Mouse (Mus musculus) intestine, embryonic 14.5 days (tissue): Measurements from ENCODE around the gene Ptpn22. TPM values are rescaled to one million over a fixed set of nuclear protein-coding genes. Genes with fewer than 3 reads are reported as not detected.
A peak's percentile ranks its signal among the peaks of the same experiment; 100 is the strongest.
"Not testable (repeated sequence)": the region's sequence is repeated elsewhere in the genome, so short reads cannot be mapped to it uniquely, and the experiment has no call there.

Source experiments
- ATAC-seq: fragments of 200-750 bp; cut with Nextera tagmentation; replicated peaks from 2 replicates; pipeline ENCODE4 v1.8.0; 2017; ENCODE audit warnings: low read depth, moderate number of reproducible peaks, moderate TSS enrichment, moderate library complexity; ENCODE audit not compliant: low FRiP score, low TSS enrichment
- DNase-seq: peaks from one replicate; pipeline ENCODE4 v3.0.0-alpha.2; 2018; ENCODE audit warnings: low spot score
- H3K27ac ChIP-seq: fragments of 300-500 bp; sonication (generic); 2 replicates; pipeline ENCODE4 v1.5.1; 2014; ENCODE audit warnings: low read depth, mild to moderate bottlenecking, control low read depth
- H3K27me3 ChIP-seq: fragments of 300-500 bp; sonication (generic); replicated peaks from 2 replicates; pipeline ENCODE4 v1.6.1; 2014; ENCODE audit warnings: low read length, control low read depth; ENCODE audit not compliant: control insufficient read depth, insufficient read depth
- H3K36me3 ChIP-seq: fragments of 300-500 bp; sonication (generic); 2 replicates; pipeline ENCODE4 v1.6.1; 2014; ENCODE audit warnings: low read length, control low read depth; ENCODE audit not compliant: control insufficient read depth, insufficient read depth
- H3K4me1 ChIP-seq: fragments of 300-500 bp; sonication (generic); replicated peaks from 2 replicates; pipeline ENCODE4 v1.6.1; 2014; ENCODE audit warnings: low read length, control low read depth, mixed read lengths; ENCODE audit not compliant: control insufficient read depth, insufficient read depth
- H3K4me2 ChIP-seq: fragments of 300-500 bp; sonication (generic); 2 replicates; pipeline ENCODE4 v1.6.1; 2014; ENCODE audit warnings: low read length
- H3K4me3 ChIP-seq: fragments of 300-500 bp; sonication (generic); 2 replicates; pipeline ENCODE4 v1.5.1; 2014; ENCODE audit warnings: low read depth, low read length, control low read depth, mixed read lengths
- H3K9ac ChIP-seq: fragments of 300-500 bp; sonication (generic); 2 replicates; pipeline ENCODE4 v1.6.1; 2014; ENCODE audit warnings: mild to moderate bottlenecking, low read length
- H3K9me3 ChIP-seq: fragments of 300-500 bp; sonication (generic); 2 replicates; pipeline ENCODE4 v1.6.1; 2016; ENCODE audit warnings: low read length, control low read depth; ENCODE audit not compliant: control insufficient read depth
- WGBS: fragments of 180-500 bp; shearing (Covaris S2); extraction: QIAGEN DNeasy Blood & Tissue Kit; methylation state at CpG from one replicate; pipeline ENCODE4 v1.1.7; 2014; 5-methylcytosine and 5-hydroxymethylcytosine counted together
- polyA plus RNA-seq: library from polyadenylated mRNA; unstranded; fragments of >200 nt; fragmentation: Nextera tagmentation; extraction: Ambion mirVana; gene quantifications from 2 replicates; pipeline ENCODE4 v1.2.1, GENCODE M21; 2014

Ptpn22 gene
- polyA plus RNA-seq = 0.72 and 0.81 TPM in 2 replicates

- DNase-seq = no peak
- Histone ChIP-seq H3K4me1 (no peaks in the 10 kb centered on the region), H3K36me3 (no peaks in the 10 kb centered on the region), H3K4me2 (no peak within 1 kb of the TSS), H3K9me3 (no peaks in the 10 kb centered on the region), H3K4me3 (no peak within 1 kb of the TSS), H3K27ac (no peak within 1 kb of the TSS), H3K9ac (no peak within 1 kb of the TSS), H3K27me3 (no peaks in the 10 kb centered on the region)
- no peak for ATAC-seq
- WGBS = 71% methylated on average over 12 of the region's 12 CpGs
These were observed at the start of gene Ptpn22 for GRCm38 (mm10) chr3:103858881-103859801. Ptpn22 (plus strand) TSS chr3:103859795.

- peak overlapping the region; percentile 66 for H3K4me2 ChIP-seq
These were observed 49.8 kb upstream of the Ptpn22 start for GRCm38 (mm10) chr3:103809799-103810150.

GRCm38 (mm10) chr3:103810967-103811366 lies 48.6 kb upstream of the Ptpn22 start:
- Histone ChIP-seq H3K9me3 (no peaks in the 10 kb centered on the region), H3K9ac (no peak overlapping the region), H3K27me3 (no peaks in the 10 kb centered on the region), H3K27ac (no peak overlapping the region), H3K4me3 (no peak overlapping the region), H3K4me1 (peaks cover 8% of the 10 kb centered on the region), H3K4me2 (no peak overlapping the region), H3K36me3 (peaks cover 46% of the 10 kb centered on the region)
- DNase-seq (no peak), ATAC-seq (no peak)
- WGBS = 92% methylated on average over 6 of the region's 6 CpGs

More at GRCm38 (mm10) chr3:103809799-103810150, 49.8 kb upstream of the Ptpn22 start:
- Histone ChIP-seq H3K9ac (peak overlapping the region; percentile 76), H3K4me1 (peaks cover 8% of the 10 kb centered on the region), H3K27ac (peak overlapping the region; percentile 83), H3K9me3 (no peaks in the 10 kb centered on the region), H3K4me3 (peak overlapping the region; percentile 96), H3K27me3 (no peaks in the 10 kb centered on the region), H3K36me3 (peaks cover 44% of the 10 kb centered on the region)
- no peak for DNase-seq
- 2% methylated on average over 14 of the region's 14 CpGs for WGBS
- peak; percentile 41; the same call in 1 of the 2 replicates for ATAC-seq

- no peak for DNase-seq
- Histone ChIP-seq H3K9ac (no peak overlapping the region), H3K36me3 (peaks cover 6% of the 10 kb centered on the region; the same call in 1 of the 2 replicates), H3K27me3 (no peaks in the 10 kb centered on the region), H3K4me2 (no peak overlapping the region), H3K27ac (no peak overlapping the region), H3K9me3 (no peaks in the 10 kb centered on the region), H3K4me3 (no peak overlapping the region), H3K4me1 (no peaks in the 10 kb centered on the region)
- ATAC-seq = no peak
These were observed 32.0 kb upstream of the Ptpn22 start for GRCm38 (mm10) chr3:103827548-103827947.

- 86% methylated on average over 3 of the region's 3 CpGs for WGBS
- H3K9me3 ChIP-seq = no peaks in the 10 kb centered on the region
- ATAC-seq (no peak), DNase-seq (no peak)
- H3K4me3 ChIP-seq = no peak overlapping the region
- H3K9ac ChIP-seq = no peak overlapping the region
- no peaks in the 10 kb centered on the region for H3K4me1 ChIP-seq
- H3K4me2 ChIP-seq = no peak overlapping the region
- no peaks in the 10 kb centered on the region for H3K36me3 ChIP-seq
- no peaks in the 10 kb centered on the region for H3K27me3 ChIP-seq
- no peak overlapping the region for H3K27ac ChIP-seq
These were observed 30.6 kb upstream of the Ptpn22 start for GRCm38 (mm10) chr3:103829036-103829435.

GRCm38 (mm10) chr3:103830681-103831080 lies 28.9 kb upstream of the Ptpn22 start:
- ATAC-seq, H3K27ac ChIP-seq, H3K27me3 ChIP-seq, H3K36me3 ChIP-seq, H3K4me1 ChIP-seq, H3K4me2 ChIP-seq, H3K9ac ChIP-seq, DNase-seq, H3K4me3 ChIP-seq, H3K9me3 ChIP-seq: not testable (repeated sequence)
- WGBS = 62% methylated on average over 1 of the region's 1 CpGs

GRCm38 (mm10) chr3:103831146-103831545 lies 28.4 kb upstream of the Ptpn22 start:
- no peak overlapping the region for H3K4me3 ChIP-seq
- no peak for DNase-seq

GRCm38 (mm10) chr3:103832426-103832825 lies 27.2 kb upstream of the Ptpn22 start, which contains the start of gene Bcl2l15:
Bcl2l15 (plus strand) TSS chr3:103832601.
- Histone ChIP-seq H3K36me3 (no peaks in the 10 kb centered on the region), H3K9ac (no peak within 1 kb of the TSS), H3K4me3 (no peak within 1 kb of the TSS), H3K9me3 (no peaks in the 10 kb centered on the region), H3K4me2 (no peak within 1 kb of the TSS), H3K4me1 (no peaks in the 10 kb centered on the region), H3K27ac (no peak within 1 kb of the TSS), H3K27me3 (no peaks in the 10 kb centered on the region)
- no peak for DNase-seq
- no peak for ATAC-seq

More at GRCm38 (mm10) chr3:103831146-103831545, 28.4 kb upstream of the Ptpn22 start:
- no peak overlapping the region for H3K4me2 ChIP-seq
- no peaks in the 10 kb centered on the region for H3K4me1 ChIP-seq
- WGBS = 86% methylated on average over 7 of the region's 7 CpGs
- H3K9ac ChIP-seq = no peak overlapping the region
- ATAC-seq = no peak
- no peaks in the 10 kb centered on the region for H3K27me3 ChIP-seq
- no peak overlapping the region for H3K27ac ChIP-seq
- no peaks in the 10 kb centered on the region for H3K9me3 ChIP-seq
- H3K36me3 ChIP-seq = no peaks in the 10 kb centered on the region

- Histone ChIP-seq H3K9ac (no peak overlapping the region), H3K27me3 (no peaks in the 10 kb centered on the region), H3K36me3 (no peaks in the 10 kb centered on the region), H3K4me1 (no peaks in the 10 kb centered on the region), H3K4me2 (no peak overlapping the region), H3K27ac (no peak overlapping the region), H3K4me3 (no peak overlapping the region), H3K9me3 (no peaks in the 10 kb centered on the region)
- ATAC-seq (no peak), DNase-seq (no peak)
- 89% methylated on average over 2 of the region's 2 CpGs for WGBS
These were observed 25.6 kb upstream of the Ptpn22 start for GRCm38 (mm10) chr3:103834001-103834400.
